ENCODE assay signal across 22 mouse cellular contexts in the genomic region with DNA sequence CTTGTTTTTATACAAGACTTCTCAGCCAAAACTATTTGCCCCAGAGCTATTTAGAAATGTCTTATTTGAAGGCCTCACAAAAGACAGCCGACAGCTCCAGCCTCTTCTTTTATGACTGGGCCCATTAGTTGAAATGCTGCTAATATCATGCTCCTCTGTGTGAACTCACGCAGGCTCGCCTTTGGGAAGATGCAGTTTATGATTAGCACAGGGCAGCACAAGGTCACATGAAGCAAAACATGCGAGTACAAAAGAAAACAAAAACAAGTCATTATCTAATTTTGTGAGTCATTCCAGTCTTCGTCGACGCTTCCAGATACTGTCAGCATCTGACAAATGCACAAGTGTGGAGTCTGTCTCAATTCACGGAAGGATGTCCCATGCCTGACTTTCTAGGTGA.
DNase-seq lines count a peak whose midpoint lies in the region; ATAC-seq lines count a peak whose summit lies in the region.
"Had no signal": no experiment of that assay in that cellular context is flagged by ENCODE, and none has a peak within 500 bp of the region (broad histone marks: within the 10 kb centered on the region; RNA-seq: fewer than 3 reads in every experiment).

No protein-coding gene starts in this region.

- peaks cover 22% of the 10 kb centered on the region for H3K27me3 ChIP-seq in forebrain, embryonic 10.5 days (ENCODE audit: poor library complexity, severe bottlenecking)
- H3K27me3 ChIP-seq in forebrain, embryonic 15.5 days: no peaks in the 10 kb centered on the region
- H3K27me3 ChIP-seq in neural tube, embryonic 13.5 days: no peaks in the 10 kb centered on the region
- H3K27me3 ChIP-seq: hindbrain, embryonic 15.5 days; midbrain, embryonic 12.5 days; Patski; stomach, embryonic 15.5 days had no signal

- no peak for ATAC-seq in forebrain, embryonic 15.5 days (replicated peaks)
- ATAC-seq in neural tube, embryonic 13.5 days (ENCODE audit: low read depth): no peak
- ATAC-seq in megakaryocyte, adult 5-6 weeks (ENCODE audit: poor library complexity, severe bottlenecking): no peak
- ATAC-seq: forebrain, embryonic 14.5 days; liver, postnatal 0 days; lung, postnatal 0 days; Patski had no signal

- H3K4me3 ChIP-seq in forebrain, embryonic 10.5 days: no peak overlapping the region
- no peak overlapping the region for H3K4me3 ChIP-seq in forebrain, embryonic 15.5 days
- H3K4me3 ChIP-seq in neural tube, embryonic 13.5 days: no peak overlapping the region
- H3K4me3 ChIP-seq: hindbrain, embryonic 15.5 days; limb, embryonic 10.5 days; midbrain, embryonic 12.5 days; stomach, embryonic 15.5 days had no signal

- 0 out of 2 replicates have a peak, but pooled peaks cover 3% of the 10 kb centered on the region for H3K36me3 ChIP-seq in forebrain, embryonic 10.5 days (replicated peaks)
- no peaks in the 10 kb centered on the region for H3K36me3 ChIP-seq in forebrain, embryonic 15.5 days
- no peaks in the 10 kb centered on the region for H3K36me3 ChIP-seq in neural tube, embryonic 13.5 days
- H3K36me3 ChIP-seq: hindbrain, embryonic 15.5 days; limb, embryonic 10.5 days; midbrain, embryonic 12.5 days; stomach, embryonic 15.5 days had no signal

- H3K4me2 ChIP-seq in forebrain, embryonic 15.5 days (replicated peaks): no peak overlapping the region
- H3K4me2 ChIP-seq in neural tube, embryonic 13.5 days: no peak overlapping the region
- H3K4me2 ChIP-seq: heart, embryonic 11.5 days; hindbrain, embryonic 15.5 days; midbrain, embryonic 12.5 days; stomach, embryonic 15.5 days had no signal

- H3K9me3 ChIP-seq in forebrain, embryonic 10.5 days: peaks cover 6% of the 10 kb centered on the region; the same call in 1 of the 2 replicates
- no peaks in the 10 kb centered on the region for H3K9me3 ChIP-seq in forebrain, embryonic 15.5 days
- H3K9me3 ChIP-seq in neural tube, embryonic 13.5 days: 0 out of 2 replicates have a peak, but pooled peaks cover 2% of the 10 kb centered on the region
- H3K9me3 ChIP-seq: hindbrain, embryonic 15.5 days; limb, embryonic 10.5 days; midbrain, embryonic 12.5 days; stomach, embryonic 15.5 days had no signal

- DNase-seq in forebrain, embryonic 10.5 days (ENCODE audit: extremely low spot score, low spot score): peak; percentile 18
- no peak for DNase-seq in neural tube, embryonic 10.5 days (ENCODE audit: extremely low spot score, low spot score)
- DNase-seq in kidney, adult 9 months: peak; percentile 49
- peak; percentile 39 to 50 for DNase-seq in kidney, postnatal 36 days
- no peak for DNase-seq in urinary bladder, postnatal 25 days (ENCODE audit: low spot score)
- DNase-seq: cerebellum, adult 9-11 months; liver; liver, postnatal 0 days; right cerebral cortex, postnatal 4 days; thymus, postnatal 36 days had no signal

- peak overlapping the region; percentile 33; the same call in 1 of the 2 replicates for H3K27ac ChIP-seq in forebrain, embryonic 10.5 days
- no peak overlapping the region for H3K27ac ChIP-seq in forebrain, embryonic 15.5 days (replicated peaks)
- 0 out of 2 replicates have a peak overlapping the region, but pooled peaks have one; percentile 1 for H3K27ac ChIP-seq in neural tube, embryonic 13.5 days (replicated peaks)
- H3K27ac ChIP-seq: hindbrain, embryonic 15.5 days; limb, embryonic 10.5 days; macrophage; midbrain, embryonic 12.5 days; stomach, embryonic 15.5 days had no signal

- H3K4me1 ChIP-seq in forebrain, embryonic 10.5 days: peaks cover 52% of the 10 kb centered on the region
- H3K4me1 ChIP-seq in forebrain, embryonic 15.5 days: peaks cover 20% of the 10 kb centered on the region
- peaks cover 20% of the 10 kb centered on the region for H3K4me1 ChIP-seq in neural tube, embryonic 13.5 days (replicated peaks)
- H3K4me1 ChIP-seq: hindbrain, embryonic 15.5 days; stomach, embryonic 15.5 days had no signal

- H3K9ac ChIP-seq in forebrain, embryonic 15.5 days (replicated peaks): no peak overlapping the region
- H3K9ac ChIP-seq in neural tube, embryonic 13.5 days: no peak overlapping the region
- H3K9ac ChIP-seq: hindbrain, embryonic 15.5 days; liver, postnatal 0 days; midbrain, embryonic 12.5 days; stomach, embryonic 15.5 days had no signal

- 58% methylated on average over 8 of the region's 8 CpGs for WGBS in forebrain, embryonic 10.5 days
- 35% methylated on average over 8 of the region's 8 CpGs for WGBS in forebrain, embryonic 15.5 days
- 36% methylated on average over 8 of the region's 8 CpGs for WGBS in neural tube, embryonic 13.5 days

Comparison
In these comparisons a context has a peak if more than half of its experiments do, and no peak if none do; other contexts are left out.
1. DNase-seq: peak in forebrain, embryonic 10.5 days (single experiment), kidney, adult 9 months (single experiment) and kidney, postnatal 36 days (2 of 2); none in neural tube, embryonic 10.5 days (single experiment) and urinary bladder, postnatal 25 days (single experiment).